Mouse (Mus musculus) fat pad, adult 2 months (tissue): ENCODE results near the gene Cbfa2t2.

ENCODE experiments used
- DNase-seq: peaks from one replicate; pipeline ENCODE4 v3.0.0-alpha.2; 2011; ENCODE audit warnings: low read depth, low spot score; ENCODE audit errors: extremely low read depth

The Cbfa2t2 gene

GRCm38 (mm10) chr2:154534704-154535270, 98.5 kb downstream of the Cbfa2t2 start:
- DNase-seq: no peak

DNA sequence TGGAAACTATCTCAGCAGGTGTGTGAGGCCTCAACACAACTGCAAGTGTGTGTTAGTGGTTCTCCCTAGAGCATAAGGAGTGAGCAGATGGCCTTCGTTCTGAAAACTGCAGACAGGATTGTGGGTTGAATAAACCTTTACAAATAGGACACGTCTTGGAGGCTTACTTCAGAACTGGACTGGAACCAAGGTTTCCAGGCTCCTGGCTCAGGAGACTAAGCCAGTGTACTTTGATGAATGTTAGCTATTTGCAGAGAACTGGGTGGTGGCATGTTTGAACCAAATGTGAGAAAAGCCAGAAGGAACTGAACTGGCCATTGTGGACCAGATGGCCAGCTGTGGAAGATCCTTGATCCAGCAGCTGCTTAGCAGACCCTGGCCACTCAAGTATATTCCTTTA, 102.0 kb downstream of the Cbfa2t2 start:
- DNase-seq: no peak

DNA sequence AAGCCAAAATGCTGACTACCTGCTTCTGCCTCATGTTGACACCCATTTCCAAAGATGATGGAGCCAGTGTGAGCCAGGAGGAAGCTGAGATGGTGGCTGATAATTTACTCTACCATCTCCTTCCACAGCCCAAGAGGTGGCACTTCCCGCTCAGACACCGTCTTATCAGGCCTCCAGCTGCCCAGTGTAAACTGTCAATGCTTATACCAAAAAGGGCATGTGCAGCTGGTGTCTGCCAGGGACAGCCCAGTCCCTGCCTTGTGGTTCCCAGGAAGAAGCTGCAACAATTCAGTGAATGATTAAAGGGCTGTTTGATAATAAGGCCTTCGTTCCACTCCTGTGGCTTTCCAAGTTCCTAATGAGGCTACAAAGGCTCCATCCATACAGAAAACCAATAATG, 102.4 kb downstream of the Cbfa2t2 start:
- DNase-seq: no peak

DNA sequence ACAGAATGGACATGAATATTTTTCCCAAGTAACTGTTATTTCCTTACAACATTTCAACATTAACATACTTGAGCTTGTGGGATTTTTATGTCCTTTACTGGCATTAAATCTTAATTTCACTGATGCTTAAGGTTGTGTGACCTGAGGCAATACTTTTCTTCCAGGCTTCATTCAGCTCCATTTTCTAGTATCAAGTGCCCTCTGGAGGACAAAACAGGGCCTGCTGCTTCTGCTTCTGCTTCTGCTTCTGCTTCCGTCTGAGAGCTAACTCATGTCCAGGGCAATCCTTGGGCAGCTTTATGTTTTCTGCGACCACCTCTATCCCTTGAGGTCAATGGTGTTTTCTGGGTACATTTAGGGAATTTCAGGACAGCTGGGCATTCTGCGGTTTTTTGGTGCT, 103.4 kb downstream of the Cbfa2t2 start:
- no peak for DNase-seq

GRCm38 (mm10) chr2:154541630-154542029, 105.3 kb downstream of the Cbfa2t2 start:
- no peak for DNase-seq

GRCm38 (mm10) chr2:154543567-154544347, 107.5 kb downstream of the Cbfa2t2 start:
- no peak for DNase-seq

DNA sequence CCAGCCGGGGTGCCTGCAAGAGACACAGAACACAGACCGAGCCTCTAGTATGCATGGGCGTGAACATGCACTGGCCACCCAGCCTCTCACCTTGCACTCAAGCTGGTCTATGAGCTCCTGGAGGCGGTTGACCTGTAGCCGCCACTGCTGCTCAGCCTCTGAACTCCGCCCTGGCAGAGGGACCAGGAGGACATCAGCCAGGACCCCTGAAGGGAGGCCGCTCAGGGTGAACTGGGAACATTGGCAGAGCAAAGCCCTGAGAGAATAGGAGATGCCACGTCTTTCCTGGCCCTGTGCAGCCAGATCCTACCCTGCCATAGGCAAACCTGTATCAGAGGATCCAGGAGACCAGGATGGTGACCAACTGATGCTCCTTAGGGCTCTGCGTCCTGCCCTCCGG, 110.4 kb downstream of the Cbfa2t2 start, which contains the start of gene 1700003F12Rik:
Gene 1700003F12Rik, plus strand, starts transcription at position 375 of the 400 bp plus-strand sequence.
- DNase-seq: no peak

DNA sequence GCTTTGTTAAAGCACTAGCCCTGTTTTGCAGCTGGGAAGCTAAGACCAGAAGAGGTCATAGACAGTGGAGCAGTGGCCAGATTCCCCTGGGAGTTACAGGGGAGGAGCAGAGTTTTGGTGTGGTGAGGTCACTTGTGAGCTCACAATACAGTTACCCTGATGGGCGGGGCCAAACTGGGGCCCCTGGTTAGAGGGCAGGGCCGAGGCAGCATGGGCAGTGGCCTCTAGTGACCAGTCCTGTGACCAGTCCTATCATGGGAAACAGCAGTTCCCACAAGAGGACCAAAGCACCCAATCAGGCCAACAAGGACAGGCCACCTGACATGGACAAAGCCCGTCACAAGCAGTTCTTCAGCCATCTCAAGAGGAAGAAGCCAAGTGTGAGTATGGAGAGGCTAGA, 112.4 kb downstream of the Cbfa2t2 start:
- DNase-seq: no peak

- DNase-seq: no peak
Measured at GRCm38 (mm10) chr2:154549127-154549885, 113.0 kb downstream of the Cbfa2t2 start.

- DNase-seq: no peak
Measured at GRCm38 (mm10) chr2:154549886-154550189, 113.6 kb downstream of the Cbfa2t2 start.

- no peak for DNase-seq
Measured at GRCm38 (mm10) chr2:154550937-154551336, 114.7 kb downstream of the Cbfa2t2 start.

GRCm38 (mm10) chr2:154551476-154551875, 115.2 kb downstream of the Cbfa2t2 start, which contains the start of gene Actl10:
Gene Actl10, plus strand, starts transcription at chr2:154551776.
- no peak for DNase-seq

- DNase-seq: no peak
Measured at GRCm38 (mm10) chr2:154551927-154552326, 115.6 kb downstream of the Cbfa2t2 start.

DNA sequence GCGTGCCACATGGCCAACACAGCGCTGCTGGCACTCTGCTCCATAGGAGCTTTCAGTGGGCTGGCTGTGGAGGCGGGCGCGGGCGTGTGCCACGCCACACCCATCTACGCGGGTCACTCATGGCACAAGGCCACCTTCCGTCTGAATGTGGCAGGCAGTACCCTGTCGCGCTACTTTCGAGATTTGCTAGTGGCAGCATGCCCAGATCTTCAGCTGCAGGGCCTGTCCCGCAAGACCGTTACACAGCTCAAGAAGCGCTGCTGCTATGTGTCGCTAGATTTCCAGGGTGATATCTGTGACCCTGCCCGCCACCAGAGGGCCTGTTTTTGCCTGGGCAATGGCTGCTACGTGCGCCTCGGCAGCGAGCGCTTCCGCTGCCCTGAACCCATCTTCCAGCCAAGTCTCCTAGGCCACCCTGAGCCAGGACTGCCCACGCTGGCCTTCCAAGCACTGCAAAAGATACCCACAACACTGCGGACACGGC, 116.2 kb downstream of the Cbfa2t2 start:
- no peak for DNase-seq

DNA sequence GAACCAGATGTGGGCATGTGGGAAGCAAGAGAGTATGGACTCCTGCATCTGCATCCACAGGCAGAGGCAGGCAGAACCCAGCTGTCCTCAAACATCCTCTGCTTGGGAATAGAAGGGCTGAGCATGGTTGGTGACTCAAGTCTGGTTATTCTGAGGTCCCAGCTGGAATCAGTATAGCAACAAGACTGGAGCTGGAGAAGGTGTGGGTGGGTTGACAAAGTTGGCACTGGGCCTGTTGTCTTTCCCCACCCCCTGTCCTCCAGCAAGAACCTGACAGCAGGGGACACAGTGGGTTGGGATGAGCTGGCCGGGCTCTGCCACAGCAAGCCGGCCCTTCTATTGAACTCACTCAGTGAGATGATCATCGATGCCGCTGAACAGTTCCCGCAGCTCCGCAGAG, 119.0 kb downstream of the Cbfa2t2 start:
- no peak for DNase-seq

DNA sequence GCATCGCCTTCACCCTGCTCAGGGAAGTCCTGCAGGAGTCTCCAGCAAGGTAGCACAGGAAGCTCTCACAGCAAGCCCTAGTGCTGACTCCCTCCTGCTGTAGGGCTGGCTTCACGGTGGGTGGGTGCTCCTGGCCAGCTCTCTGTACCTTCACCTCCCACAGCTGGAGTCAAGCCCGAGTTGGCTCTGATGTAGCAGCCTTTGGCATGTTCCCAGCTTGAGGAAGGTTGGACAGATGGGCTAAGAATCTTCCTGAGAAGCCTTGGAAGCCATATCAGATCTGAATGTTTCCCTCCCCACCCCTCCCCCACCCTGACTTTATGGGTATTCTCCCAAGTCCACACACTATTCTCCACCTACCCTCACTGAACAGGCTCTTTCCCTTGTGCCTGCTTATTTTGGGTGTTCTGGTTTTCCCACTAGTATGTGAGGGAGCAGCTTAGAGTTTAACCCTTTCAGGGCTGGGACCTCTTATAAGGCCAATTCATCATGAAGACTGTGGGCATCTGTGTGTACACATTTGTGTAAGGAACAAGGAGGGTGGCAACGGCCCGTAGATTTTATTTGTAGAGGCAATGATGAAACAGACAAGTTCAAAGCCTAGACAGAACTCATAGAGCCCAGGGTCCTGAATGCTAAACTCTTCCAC, 121.0 kb downstream of the Cbfa2t2 start:
- DNase-seq: no peak

GRCm38 (mm10) chr2:154558264-154559039, 122.2 kb downstream of the Cbfa2t2 start, which contains the start of gene Necab3:
Gene Necab3, minus strand, starts transcription at chr2:154558890.
- DNase-seq: no peak

DNA sequence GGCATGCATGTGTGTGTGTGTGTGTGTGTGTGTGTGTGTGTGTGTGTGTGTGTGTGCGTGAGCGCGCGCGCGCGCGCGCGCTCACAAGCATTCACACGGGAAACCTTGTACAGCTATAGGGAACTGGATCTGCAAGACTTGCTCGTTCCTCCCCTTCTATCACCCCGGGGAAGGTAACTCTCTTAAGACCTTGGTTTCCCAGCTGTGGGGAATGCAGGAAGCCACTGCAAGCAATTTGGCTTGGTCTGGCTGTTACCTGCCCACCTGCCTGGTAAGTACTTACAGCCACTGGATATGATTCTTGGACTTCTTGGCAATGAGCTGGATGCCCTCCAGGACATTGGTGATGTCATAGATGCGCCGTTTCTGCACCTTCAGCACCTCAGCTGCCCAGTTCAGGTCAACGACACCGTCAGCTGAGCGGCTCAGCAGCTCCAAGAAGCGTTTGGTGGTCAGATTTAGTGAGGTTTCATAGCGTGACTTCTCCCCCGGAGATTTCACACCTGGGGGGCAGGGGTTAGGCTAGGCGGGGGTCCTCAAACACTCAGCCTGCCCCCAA, 127.4 kb downstream of the Cbfa2t2 start:
- DNase-seq: peak; percentile 76

- DNase-seq: no peak
Measured at GRCm38 (mm10) chr2:154565562-154565961, 129.3 kb downstream of the Cbfa2t2 start.

GRCm38 (mm10) chr2:154566641-154567040, 130.4 kb downstream of the Cbfa2t2 start:
- DNase-seq: no peak
